Mouse (Mus musculus) brain, embryonic 14.5 days (tissue): ENCODE results near the gene Spty2d1.

Experiments
- CTCF ChIP-seq: fragments of 200-500 bp; IDR thresholded peaks from 2 replicates; pipeline ENCODE4 v1.5.1; 2012; ENCODE audit warnings: inconsistent platforms, mild to moderate bottlenecking, moderate library complexity, borderline replicate concordance; ENCODE audit not compliant: insufficient read depth, insufficient read length; ENCODE audit errors: extremely low read depth
- POLR2A ChIP-seq: fragments of 200-500 bp; IDR thresholded peaks from 2 replicates; pipeline ENCODE4 v1.6.1; 2012; ENCODE audit warnings: mild to moderate bottlenecking, inconsistent platforms, borderline replicate concordance; ENCODE audit not compliant: poor library complexity, insufficient read depth, insufficient read length, severe bottlenecking; ENCODE audit errors: extremely low read depth

DNA sequence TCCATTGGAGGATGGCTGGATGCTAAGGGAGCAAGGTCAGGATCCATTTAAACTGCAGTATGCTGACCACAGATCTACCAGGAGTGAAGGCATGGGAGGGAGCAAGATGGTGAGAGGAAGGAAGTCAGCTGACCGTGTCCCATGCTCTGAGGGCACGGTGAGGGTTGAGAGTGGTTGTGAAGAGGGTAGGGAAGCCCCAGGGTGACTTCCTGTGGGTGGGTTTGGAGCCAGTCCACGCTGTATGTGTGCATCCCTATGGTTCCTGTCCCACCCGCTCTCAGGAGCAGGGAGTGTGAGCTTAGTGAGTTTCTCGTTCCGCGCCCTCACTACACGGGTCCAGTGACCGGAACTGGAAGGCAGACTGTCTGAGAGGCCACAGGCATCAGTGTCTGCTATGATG is 47.5 kb upstream of the Spty2d1 start:
- TF ChIP-seq CTCF (no peak), POLR2A (no peak)
